Mouse (Mus musculus): ENCODE data around the gene Alkbh7. TPM values are rescaled to one million over a fixed set of nuclear protein-coding genes. Genes with fewer than 3 reads are reported as not detected.

The Alkbh7 gene
- total RNA-seq, 4 experiments from 2014 or later, result 24.4 to 27.2 (median 26.1) TPM

GRCm38 (mm10) chr17:57030931-57031660, 34.0 kb downstream of the Alkbh7 start, which contains the start of gene Khsrp:
Gene Khsrp, minus strand, starts transcription at chr17:57031522.
- peak in 1 of 2 experiments; percentile 31 for DNase-seq (ENCODE audit: low spot score in 2 of 2)

- DNase-seq (ENCODE audit: low spot score in 2 of 2), result peak; percentile 96 to 100
Measured at GRCm38 (mm10) chr17:57031661-57032420, 34.7 kb downstream of the Alkbh7 start.

GRCm38 (mm10) chr17:57032854-57033253, 35.7 kb downstream of the Alkbh7 start:
- DNase-seq (ENCODE audit: low spot score in 2 of 2), result no peak

- DNase-seq (ENCODE audit: low spot score in 2 of 2), result no peak
Measured at GRCm38 (mm10) chr17:57038978-57039377, 41.8 kb downstream of the Alkbh7 start.

- no peak for DNase-seq (ENCODE audit: low spot score in 2 of 2)
Measured at GRCm38 (mm10) chr17:57041554-57041953, 44.4 kb downstream of the Alkbh7 start, which contains the start of gene Slc25a41. Gene Slc25a41, minus strand, starts transcription at chr17:57041654.

GRCm38 (mm10) chr17:57047406-57047805, 50.3 kb downstream of the Alkbh7 start:
- no peak for DNase-seq (ENCODE audit: low spot score in 2 of 2)

GRCm38 (mm10) chr17:57048816-57049215, 51.7 kb downstream of the Alkbh7 start:
- no peak for DNase-seq (ENCODE audit: low spot score in 2 of 2)

Other genes starting within 250 kb of the Alkbh7 start
- 1 to 10 TPM; 4.0 to 4.5 (median 4.2) TPM for gene Nrtn, start 239.8 kb upstream of the Alkbh7 start, total RNA-seq (2022)
- gene Dus3l, start 232.6 kb upstream of the Alkbh7 start, total RNA-seq (2022), result 10 to 100 TPM; 60.1 to 66.1 (median 60.8) TPM
- gene Prr22, start 227.1 kb upstream of the Alkbh7 start, total RNA-seq (2022), result 1 to 10 TPM in 2 of 4 experiments, under 1 TPM in 2; 0.78 to 1.2 (median 0.99) TPM
- gene Rfx2, start 166.3 kb upstream of the Alkbh7 start, total RNA-seq (2022), result 1 to 10 TPM; 2.1 to 4.1 (median 3.1) TPM
- gene Acsbg2, start 122.9 kb upstream of the Alkbh7 start, total RNA-seq (2022), result not detected
- gene 1700061G19Rik, start 121.9 kb upstream of the Alkbh7 start, total RNA-seq (2022), result under 1 TPM; 0.13 to 0.22 (median 0.17) TPM
- 10 to 100 TPM; 67.0 to 82.3 (median 70.8) TPM for gene Mllt1, start 61.9 kb upstream of the Alkbh7 start, total RNA-seq (2022)
- not detected for gene Acer1, start 15.2 kb upstream of the Alkbh7 start, total RNA-seq (2022)
- gene Clpp, start 7.0 kb upstream of the Alkbh7 start, total RNA-seq (2022), result 10 to 100 TPM; 60.6 to 69.6 (median 65.4) TPM
- not detected for gene Pspn, start 2.7 kb downstream of the Alkbh7 start, total RNA-seq (2022)
- gene Gtf2f1, start 13.9 kb downstream of the Alkbh7 start, total RNA-seq (2022), result 10 to 100 TPM; 65.0 to 65.5 (median 65.2) TPM
- gene Gm17949, start 14.1 kb downstream of the Alkbh7 start, total RNA-seq (2022), result under 1 TPM in 3 of 4 experiments, not detected in 1; 0.48 to 0.65 (median 0.53) TPM
- 100 to 1,000 TPM; 101 to 104 (median 102) TPM for gene Khsrp, start 34.2 kb downstream of the Alkbh7 start, total RNA-seq (2022)
- under 1 TPM in 1 of 4 experiments, not detected in 3; 0.30 TPM for gene Slc25a41, start 44.3 kb downstream of the Alkbh7 start, total RNA-seq (2022)
- gene Crb3, start 61.8 kb downstream of the Alkbh7 start, total RNA-seq (2022), result 1 to 10 TPM in 3 of 4 experiments, under 1 TPM in 1; 0.51 to 2.6 (median 1.7) TPM
- gene Slc25a23, start 62.5 kb downstream of the Alkbh7 start, total RNA-seq (2022), result 100 to 1,000 TPM; 313 to 347 (median 323) TPM
- 1 to 10 TPM; 1.1 to 3.9 (median 2.5) TPM for gene Dennd1c, start 81.2 kb downstream of the Alkbh7 start, total RNA-seq (2022)
- gene Tubb4a, start 90.4 kb downstream of the Alkbh7 start, total RNA-seq (2022), result 100 to 1,000 TPM; 607 to 698 (median 653) TPM
- under 1 TPM; 0.39 to 0.84 (median 0.63) TPM for gene Tnfsf9, start 108.0 kb downstream of the Alkbh7 start, total RNA-seq (2022)
- gene Cd70, start 152.4 kb downstream of the Alkbh7 start, total RNA-seq (2022), result under 1 TPM in 1 of 4 experiments, not detected in 3; 0.55 TPM
- not detected for gene Tnfsf14, start 196.8 kb downstream of the Alkbh7 start, total RNA-seq (2022)
- gene C3, start 230.8 kb downstream of the Alkbh7 start, total RNA-seq (2022), result 1 to 10 TPM in 3 of 4 experiments, under 1 TPM in 1; 0.94 to 3.9 (median 1.3) TPM

Measured in left cerebral cortex, adult 8-10 months (tissue).